Mouse (Mus musculus) erythroid progenitor cell, adult 5-6 weeks (primary cell): ENCODE data around the gene Pilrb1. TPM values are rescaled to one million over a fixed set of nuclear protein-coding genes. Genes with fewer than 3 reads are reported as not detected.
"Not testable (repeated sequence)": the region's sequence is repeated elsewhere in the genome, so short reads cannot be mapped to it uniquely, and the experiment has no call there.

Experiments used
- ATAC-seq: replicated peaks from 2 replicates; pipeline ENCODE4 v1.8.0; 2016; ENCODE audit warnings: moderate number of reproducible peaks, mild to moderate bottlenecking, moderate TSS enrichment, inconsistent platforms; ENCODE audit not compliant: poor library complexity, low FRiP score, severe bottlenecking
- total RNA-seq, 2 experiments: library from RNA; stranded (forward) in 1 of 2; stranded (reverse) in 1 of 2; fragments of 150-400 nt in 1 of 2; fragments of 186-747, 209-891 nt in 1 of 2; gene quantifications; 2 replicates each; pipeline versions ENCODE4 v1.2.3 to v1.2.4; 2015 to 2017; ENCODE audit warnings: low replicate concordance in 2 of 2

The Pilrb1 gene
- total RNA-seq (2015; ENCODE audit: low replicate concordance) (21.4 and 55.1 TPM in 2 replicates), total RNA-seq (2017; ENCODE audit: low replicate concordance) (4.1 and 15.1 TPM in 2 replicates)

GRCm38 (mm10) chr5:137857960-137858710 is at the start of gene Pilrb1:
Gene Pilrb1, minus strand, starts transcription at chr5:137858106.
- ATAC-seq, result not testable (repeated sequence)

- no peak for ATAC-seq
Observed at GRCm38 (mm10) chr5:137897812-137898211, 39.9 kb upstream of the Pilrb1 start.

- no peak for ATAC-seq
Observed at GRCm38 (mm10) chr5:137892954-137893353, 35.0 kb upstream of the Pilrb1 start.

GRCm38 (mm10) chr5:137887666-137888065 is 29.8 kb upstream of the Pilrb1 start:
- no peak for ATAC-seq

GRCm38 (mm10) chr5:137885894-137886293 is 28.0 kb upstream of the Pilrb1 start:
- ATAC-seq, result no peak

DNA sequence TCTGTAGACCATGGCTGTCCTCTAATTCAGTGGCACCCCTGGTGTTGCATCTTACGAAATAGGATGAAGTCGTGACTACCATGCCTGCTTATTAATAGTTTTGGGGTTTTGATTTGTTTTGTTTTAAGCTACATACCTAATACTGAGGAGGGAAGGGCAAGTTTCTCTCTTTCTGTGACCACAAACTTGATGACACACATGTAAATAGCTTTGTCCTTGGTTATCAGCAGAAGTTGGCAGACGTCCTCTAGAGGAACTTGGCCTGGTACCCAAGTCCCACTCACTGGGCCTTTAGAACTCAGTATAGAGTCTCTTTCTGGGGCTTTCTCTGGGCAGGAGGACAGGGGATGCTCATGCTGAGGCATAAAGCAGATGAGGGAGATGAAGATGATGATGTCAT is 25.4 kb upstream of the Pilrb1 start:
- no peak for ATAC-seq

GRCm38 (mm10) chr5:137882922-137883321 is 25.0 kb upstream of the Pilrb1 start:
- ATAC-seq, result no peak

DNA sequence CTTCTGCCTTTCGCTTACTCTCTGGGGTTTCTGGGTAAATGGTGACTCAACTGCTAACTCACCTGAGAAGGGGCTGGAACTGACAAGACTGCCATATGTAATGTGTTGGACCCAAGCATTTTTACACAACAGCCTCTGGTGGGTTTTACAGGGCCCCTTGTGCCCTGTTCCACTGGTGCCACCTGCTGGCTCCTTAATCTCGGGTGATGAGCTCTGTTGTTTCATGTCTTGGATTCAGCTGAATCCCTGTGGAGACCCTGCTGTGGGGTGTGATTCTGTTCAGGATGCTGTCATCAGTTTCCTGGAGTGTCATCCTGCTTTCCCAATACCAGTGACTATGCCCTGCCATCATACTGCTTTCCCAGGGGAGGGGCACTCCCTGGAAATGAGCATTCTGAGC is 20.0 kb upstream of the Pilrb1 start:
- no peak for ATAC-seq

- ATAC-seq, result no peak
Observed at GRCm38 (mm10) chr5:137875054-137875453, 17.1 kb upstream of the Pilrb1 start.

GRCm38 (mm10) chr5:137872381-137872702 is 14.4 kb upstream of the Pilrb1 start:
- not testable (repeated sequence) for ATAC-seq

- ATAC-seq, result not testable (repeated sequence)
Observed at GRCm38 (mm10) chr5:137871644-137872380, 13.9 kb upstream of the Pilrb1 start, which contains the start of gene Pilrb2. Gene Pilrb2, minus strand, starts transcription at chr5:137871815.

DNA sequence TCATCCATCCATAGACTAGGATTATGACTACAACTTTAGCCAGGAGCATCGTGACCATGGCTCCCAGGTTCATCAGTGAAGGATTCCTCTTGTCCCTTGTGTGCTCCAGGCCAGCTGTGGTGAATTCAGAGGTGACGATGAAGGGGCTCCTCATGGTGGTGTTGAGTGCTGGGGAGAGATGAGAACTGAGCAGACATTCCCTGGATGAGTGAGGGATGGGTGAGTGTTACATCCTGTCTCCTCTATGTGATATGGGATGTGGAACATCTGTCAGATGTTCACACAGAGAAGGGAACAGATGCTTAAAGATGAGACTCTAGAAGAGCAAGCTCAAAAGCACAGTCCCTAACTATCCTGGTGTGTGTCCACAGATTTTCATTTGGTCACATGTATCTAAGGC is 10.7 kb upstream of the Pilrb1 start:
- ATAC-seq, result not testable (repeated sequence)

- not testable (repeated sequence) for ATAC-seq
Observed at GRCm38 (mm10) chr5:137864008-137864407, 6.1 kb upstream of the Pilrb1 start.

GRCm38 (mm10) chr5:137856870-137857269 is 1.0 kb downstream of the Pilrb1 start:
- not testable (repeated sequence) for ATAC-seq

GRCm38 (mm10) chr5:137854907-137855306 is 3.0 kb downstream of the Pilrb1 start:
- not testable (repeated sequence) for ATAC-seq

- ATAC-seq, result not testable (repeated sequence)
Observed at GRCm38 (mm10) chr5:137850313-137850712, 7.6 kb downstream of the Pilrb1 start.

DNA sequence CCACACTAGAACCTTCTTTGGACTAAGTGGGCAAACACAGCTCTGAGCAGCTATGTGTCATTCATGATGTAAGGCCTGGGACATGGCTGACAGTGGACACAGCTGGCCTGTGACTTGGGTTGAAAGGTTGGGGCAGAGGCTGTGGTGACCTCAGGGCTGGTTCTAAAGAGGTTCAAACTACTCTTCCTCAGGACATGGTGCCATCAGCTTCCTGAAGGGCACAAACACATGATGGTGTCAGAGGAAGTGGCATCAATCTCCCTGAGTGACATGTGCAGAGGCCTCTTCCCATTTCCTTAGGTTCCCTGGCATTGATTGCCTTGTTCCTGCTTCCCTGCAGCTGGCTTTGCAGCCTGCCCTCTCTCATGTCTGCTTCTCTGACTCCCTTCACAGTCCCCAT is 20.8 kb downstream of the Pilrb1 start:
- ATAC-seq, result not testable (repeated sequence)

- ATAC-seq, result no peak
Observed at GRCm38 (mm10) chr5:137836611-137837010, 21.3 kb downstream of the Pilrb1 start.

DNA sequence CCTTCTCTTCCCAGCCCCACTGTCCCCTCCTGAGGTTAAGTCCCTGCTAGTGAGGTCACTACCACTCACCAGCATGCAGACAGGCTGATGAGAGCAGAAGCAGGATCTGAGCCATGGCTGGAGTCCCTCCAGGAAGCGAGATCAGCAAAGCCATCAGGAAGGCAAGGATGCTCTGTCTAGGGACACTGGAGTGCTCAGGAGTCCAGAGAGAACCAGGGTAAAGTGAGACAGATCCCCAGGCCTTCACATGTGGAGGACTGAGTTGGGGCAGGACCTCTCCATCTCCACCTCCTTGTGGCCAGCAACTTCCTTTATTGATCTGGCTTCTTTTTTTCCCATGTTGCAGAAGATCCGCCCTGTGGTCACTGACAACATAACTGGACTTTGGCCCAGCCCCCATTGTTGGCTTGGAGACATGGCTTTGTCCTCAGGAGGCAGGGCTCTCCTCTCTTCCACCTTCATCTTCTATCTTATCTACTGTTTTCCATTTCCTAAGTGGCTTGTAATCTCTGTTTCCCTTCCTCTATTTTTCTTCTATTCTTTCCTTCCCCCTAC is 21.9 kb downstream of the Pilrb1 start, which contains the start of gene Pilra:
Gene Pilra (minus strand): TSS at position 316 of the 555 bp plus-strand sequence.
- ATAC-seq, result not testable (repeated sequence)

GRCm38 (mm10) chr5:137833500-137833899 is 24.4 kb downstream of the Pilrb1 start:
- ATAC-seq, result no peak

DNA sequence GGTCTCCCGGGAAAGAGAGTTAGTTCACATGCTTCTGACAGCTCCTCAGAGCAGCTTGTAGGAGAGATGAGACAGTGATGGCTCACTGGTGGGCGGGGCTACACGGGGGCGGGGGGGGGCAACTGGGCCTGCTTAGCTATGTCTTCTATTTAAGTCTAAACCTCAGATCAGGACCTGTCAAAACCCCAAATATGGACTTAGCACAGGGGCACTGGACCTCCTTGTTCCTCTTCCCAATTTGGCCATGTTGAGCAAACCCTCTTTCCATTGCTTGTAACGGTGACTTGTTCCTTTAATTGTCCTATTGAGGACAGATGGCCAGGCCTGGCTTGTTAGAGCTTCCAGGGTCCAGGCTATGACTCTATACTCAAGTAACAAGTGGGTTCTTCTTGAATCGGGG is 26.4 kb downstream of the Pilrb1 start:
- ATAC-seq, result no peak
